Mouse (Mus musculus): ENCODE measurements around the gene Atp13a3. TPM values are rescaled to one million over a fixed set of nuclear protein-coding genes. Genes with fewer than 3 reads are reported as not detected.
"Not testable (repeated sequence)": the region's sequence is repeated elsewhere in the genome, so short reads cannot be mapped to it uniquely, and the experiment has no call there.

Gene Atp13a3
- polyA plus RNA-seq, 1 experiment from 2014 or later = 13.5 TPM

- ATAC-seq (ENCODE audit: borderline replicate concordance, extremely low read depth, low FRiP score, low TSS enrichment) = no peak
- Histone ChIP-seq H3K9me3 (no peaks in the 10 kb centered on the region), H3K4me3 (no peak overlapping the region), H3K4me2 (no peak overlapping the region), H3K9ac (no peak overlapping the region), H3K36me3 (peaks cover 11% of the 10 kb centered on the region; the same call in 1 of the 2 replicates), H3K27me3 (peaks cover 4% of the 10 kb centered on the region; the same call in 1 of the 2 replicates), H3K27ac (no peak overlapping the region), H3K4me1 (peaks cover 25% of the 10 kb centered on the region)
- WGBS = 90% methylated on average over 1 of the region's 1 CpGs
Measured at GRCm38 (mm10) chr16:30385531-30385930, 20.2 kb downstream of the Atp13a3 start.

GRCm38 (mm10) chr16:30376237-30376636 lies 29.5 kb downstream of the Atp13a3 start:
- WGBS = 58% methylated on average over 3 of the region's 3 CpGs
- no peaks in the 10 kb centered on the region for H3K4me1 ChIP-seq

GRCm38 (mm10) chr16:30374927-30375326 lies 30.8 kb downstream of the Atp13a3 start:
- Histone ChIP-seq H3K9ac (no peak overlapping the region), H3K4me1 (no peaks in the 10 kb centered on the region), H3K27ac (no peak overlapping the region), H3K27me3 (no peaks in the 10 kb centered on the region), H3K9me3 (no peaks in the 10 kb centered on the region), H3K4me3 (no peak overlapping the region), H3K4me2 (no peak overlapping the region), H3K36me3 (no peaks in the 10 kb centered on the region)
- WGBS = 78% methylated on average over 3 of the region's 3 CpGs
- no peak for ATAC-seq (ENCODE audit: borderline replicate concordance, extremely low read depth, low FRiP score, low TSS enrichment)

More at GRCm38 (mm10) chr16:30376237-30376636, 29.5 kb downstream of the Atp13a3 start:
- H3K9me3 ChIP-seq = no peaks in the 10 kb centered on the region
- no peak overlapping the region for H3K27ac ChIP-seq
- H3K27me3 ChIP-seq = no peaks in the 10 kb centered on the region
- H3K36me3 ChIP-seq = 0 out of 2 replicates have a peak, but pooled peaks cover 4% of the 10 kb centered on the region
- no peak for ATAC-seq (ENCODE audit: borderline replicate concordance, extremely low read depth, low FRiP score, low TSS enrichment)
- H3K9ac ChIP-seq = no peak overlapping the region
- H3K4me3 ChIP-seq = no peak overlapping the region
- no peak overlapping the region for H3K4me2 ChIP-seq

GRCm38 (mm10) chr16:30374266-30374665 lies 31.5 kb downstream of the Atp13a3 start:
- Histone ChIP-seq H3K4me1 (no peaks in the 10 kb centered on the region), H3K9ac (no peak overlapping the region), H3K27me3 (no peaks in the 10 kb centered on the region), H3K4me2 (no peak overlapping the region), H3K36me3 (no peaks in the 10 kb centered on the region), H3K9me3 (no peaks in the 10 kb centered on the region), H3K27ac (no peak overlapping the region), H3K4me3 (no peak overlapping the region)
- no peak for ATAC-seq (ENCODE audit: borderline replicate concordance, extremely low read depth, low FRiP score, low TSS enrichment)
- WGBS = 50% methylated on average over 3 of the region's 3 CpGs

GRCm38 (mm10) chr16:30373286-30373685 lies 32.5 kb downstream of the Atp13a3 start:
- H3K4me2 ChIP-seq = not testable (repeated sequence)
- WGBS = 89% methylated on average over 4 of the region's 4 CpGs

GRCm38 (mm10) chr16:30367395-30367794 lies 38.4 kb downstream of the Atp13a3 start:
- Histone ChIP-seq H3K27ac (no peak overlapping the region), H3K4me1 (no peaks in the 10 kb centered on the region; the same call in 1 of the 2 replicates), H3K9me3 (no peaks in the 10 kb centered on the region), H3K4me3 (no peak overlapping the region), H3K9ac (no peak overlapping the region), H3K36me3 (peaks cover 6% of the 10 kb centered on the region; the same call in 1 of the 2 replicates), H3K4me2 (no peak overlapping the region), H3K27me3 (no peaks in the 10 kb centered on the region)
- peak; percentile 46; the same call in 1 of the 2 replicates for ATAC-seq (ENCODE audit: borderline replicate concordance, extremely low read depth, low FRiP score, low TSS enrichment)
- WGBS = 58% methylated on average over 2 of the region's 2 CpGs

More at GRCm38 (mm10) chr16:30373286-30373685, 32.5 kb downstream of the Atp13a3 start:
- H3K4me1 ChIP-seq; H3K9me3 ChIP-seq; H3K36me3 ChIP-seq; ATAC-seq (ENCODE audit: borderline replicate concordance, extremely low read depth, low FRiP score, low TSS enrichment); H3K27ac ChIP-seq; H3K27me3 ChIP-seq; H3K9ac ChIP-seq; H3K4me3 ChIP-seq: not testable (repeated sequence)

- ATAC-seq (ENCODE audit: borderline replicate concordance, extremely low read depth, low FRiP score, low TSS enrichment) = no peak
- Histone ChIP-seq H3K4me2 (no peak overlapping the region), H3K27ac (no peak overlapping the region), H3K36me3 (peaks cover 6% of the 10 kb centered on the region; the same call in 1 of the 2 replicates), H3K27me3 (no peaks in the 10 kb centered on the region), H3K9ac (no peak overlapping the region), H3K9me3 (no peaks in the 10 kb centered on the region), H3K4me3 (no peak overlapping the region), H3K4me1 (no peaks in the 10 kb centered on the region; the same call in 1 of the 2 replicates)
- 83% methylated on average over 6 of the region's 6 CpGs for WGBS
Measured at GRCm38 (mm10) chr16:30364604-30365003, 41.2 kb downstream of the Atp13a3 start.

GRCm38 (mm10) chr16:30362528-30362927 lies 43.2 kb downstream of the Atp13a3 start:
- Histone ChIP-seq H3K4me1 (no peaks in the 10 kb centered on the region; the same call in 1 of the 2 replicates), H3K27ac (no peak overlapping the region), H3K36me3 (peaks cover 9% of the 10 kb centered on the region; the same call in 1 of the 2 replicates), H3K9ac (no peak overlapping the region), H3K9me3 (no peaks in the 10 kb centered on the region), H3K4me3 (no peak overlapping the region), H3K27me3 (no peaks in the 10 kb centered on the region), H3K4me2 (no peak overlapping the region)
- ATAC-seq (ENCODE audit: borderline replicate concordance, extremely low read depth, low FRiP score, low TSS enrichment) = no peak
- WGBS = 74% methylated on average over 3 of the region's 3 CpGs

- H3K4me3 ChIP-seq; H3K27ac ChIP-seq; H3K4me2 ChIP-seq; ATAC-seq (ENCODE audit: borderline replicate concordance, extremely low read depth, low FRiP score, low TSS enrichment); H3K27me3 ChIP-seq; H3K4me1 ChIP-seq; H3K9me3 ChIP-seq; H3K9ac ChIP-seq: not testable (repeated sequence)
- WGBS = 96% methylated on average over 11 of the region's 11 CpGs
- H3K36me3 ChIP-seq = peaks cover 22% of the 10 kb centered on the region; the same call in 1 of the 2 replicates
Measured at GRCm38 (mm10) chr16:30353489-30353888, 52.3 kb downstream of the Atp13a3 start.

GRCm38 (mm10) chr16:30314236-30314635 lies 91.5 kb downstream of the Atp13a3 start:
- no peak overlapping the region for H3K4me3 ChIP-seq
- no peaks in the 10 kb centered on the region for H3K9me3 ChIP-seq
- peaks cover 7% of the 10 kb centered on the region; the same call in 1 of the 2 replicates for H3K36me3 ChIP-seq
- H3K27me3 ChIP-seq = peaks cover 23% of the 10 kb centered on the region
- peaks cover 7% of the 10 kb centered on the region for H3K4me1 ChIP-seq
- H3K4me2 ChIP-seq = no peak overlapping the region
- ATAC-seq (ENCODE audit: borderline replicate concordance, extremely low read depth, low FRiP score, low TSS enrichment) = no peak
- no peak overlapping the region for H3K9ac ChIP-seq
- H3K27ac ChIP-seq = no peak overlapping the region

GRCm38 (mm10) chr16:30310647-30311046 lies 95.1 kb downstream of the Atp13a3 start, which contains the start of gene Gp5:
Gene Gp5, minus strand, starts transcription at chr16:30310779.
- peaks cover 2% of the 10 kb centered on the region; the same call in 1 of the 2 replicates for H3K36me3 ChIP-seq
- peaks cover 55% of the 10 kb centered on the region for H3K27me3 ChIP-seq
- H3K4me1 ChIP-seq = peaks cover 23% of the 10 kb centered on the region
- no peak for ATAC-seq (ENCODE audit: borderline replicate concordance, extremely low read depth, low FRiP score, low TSS enrichment)
- H3K9ac ChIP-seq = no peak within 1 kb of the TSS
- no peaks in the 10 kb centered on the region for H3K9me3 ChIP-seq
- H3K4me2 ChIP-seq = peak within 1 kb of the TSS; percentile 99
- H3K4me3 ChIP-seq = peak within 1 kb of the TSS; percentile 56
- H3K27ac ChIP-seq = no peak within 1 kb of the TSS

- 57% methylated on average over 8 of the region's 8 CpGs for WGBS
- Histone ChIP-seq H3K36me3 (no peaks in the 10 kb centered on the region), H3K4me1 (peaks cover 23% of the 10 kb centered on the region), H3K27me3 (peaks cover 55% of the 10 kb centered on the region), H3K9ac (no peak overlapping the region), H3K27ac (no peak overlapping the region), H3K4me3 (no peak overlapping the region), H3K4me2 (no peak overlapping the region), H3K9me3 (no peaks in the 10 kb centered on the region)
- no peak for ATAC-seq (ENCODE audit: borderline replicate concordance, extremely low read depth, low FRiP score, low TSS enrichment)
Measured at GRCm38 (mm10) chr16:30310171-30310515, 95.6 kb downstream of the Atp13a3 start.

All from lung, embryonic 15.5 days (tissue).